Mouse (Mus musculus) hindbrain, postnatal 0 days (tissue): Measurements from ENCODE around the gene Toe1. TPM values are rescaled to one million over a fixed set of nuclear protein-coding genes. Genes with fewer than 3 reads are reported as not detected.

Source experiments
- ATAC-seq: fragments of 200-750 bp; cut with Nextera tagmentation; 2 replicates; pipeline ENCODE4 v1.8.0; 2017; ENCODE audit warnings: mild to moderate bottlenecking, moderate TSS enrichment, moderate library complexity
- DNase-seq: peaks from one replicate; pipeline ENCODE4 v3.0.0-alpha.2; 2015; ENCODE audit warnings: low spot score
- H3K27ac ChIP-seq: fragments of 300-500 bp; sonication (generic); 2 replicates; pipeline ENCODE4 v1.5.1; 2014; ENCODE audit warnings: mild to moderate bottlenecking
- H3K27me3 ChIP-seq: fragments of 300-500 bp; sonication (generic); 2 replicates; pipeline ENCODE4 v1.6.1; 2014; ENCODE audit warnings: low read length, mixed read lengths; ENCODE audit not compliant: insufficient read depth
- H3K36me3 ChIP-seq: fragments of 300-500 bp; sonication (generic); 2 replicates; pipeline ENCODE4 v1.6.1; 2014; ENCODE audit warnings: low read length, mixed read lengths; ENCODE audit not compliant: insufficient read depth
- H3K4me1 ChIP-seq: fragments of 300-500 bp; sonication (generic); 2 replicates; pipeline ENCODE4 v1.6.1; 2014; ENCODE audit warnings: antibody characterized with exemption, low read length, mixed read lengths; ENCODE audit not compliant: insufficient read depth
- H3K4me2 ChIP-seq: fragments of 300-500 bp; sonication (generic); 2 replicates; pipeline ENCODE4 v1.6.1; 2014; ENCODE audit warnings: low read depth, mild to moderate bottlenecking, low read length, moderate library complexity, mixed read lengths
- H3K4me3 ChIP-seq: fragments of 300-500 bp; sonication (generic); 2 replicates; pipeline ENCODE4 v1.5.1; 2014; ENCODE audit warnings: low read length
- H3K9ac ChIP-seq: fragments of 300-500 bp; sonication (generic); replicated peaks from 2 replicates; pipeline ENCODE4 v1.6.1; 2014; ENCODE audit warnings: mild to moderate bottlenecking, low read length, moderate library complexity, mixed read lengths
- H3K9me3 ChIP-seq: fragments of 300-500 bp; sonication (generic); 2 replicates; pipeline ENCODE4 v1.6.1; 2016; ENCODE audit warnings: low read length, mixed read lengths
- CTCF ChIP-seq: IDR thresholded peaks from 2 replicates; pipeline ENCODE4 v1.5.1; 2016; ENCODE audit warnings: antibody characterized with exemption, control low read depth, low read depth
- WGBS: fragments of 180-500 bp; shearing (Covaris S2); extraction: QIAGEN DNeasy Blood & Tissue Kit; methylation state at CpG from one replicate; pipeline ENCODE4 v1.1.7; 2014; 5-methylcytosine and 5-hydroxymethylcytosine counted together
- polyA plus RNA-seq: library from polyadenylated mRNA; unstranded; fragments of >200 nt; fragmentation: Nextera tagmentation; extraction: Ambion mirVana; gene quantifications from 2 replicates; pipeline ENCODE4 v1.2.1, GENCODE M21; 2015
- total RNA-seq: library from RNA; depleted of rRNA; stranded (reverse); fragments of >200 nt; gene quantifications from 2 replicates; pipeline ENCODE4 v1.2.3, GENCODE M21; 2014

Gene Toe1
- total and polyA plus RNA-seq, 2 experiments from 2014 or later, result 21.4 to 40.0 TPM

- Histone ChIP-seq H3K9me3 (no peaks in the 10 kb centered on the region), H3K4me3 (peak overlapping the region; percentile 40), H3K27me3 (no peaks in the 10 kb centered on the region), H3K36me3 (no peaks in the 10 kb centered on the region), H3K27ac (no peak overlapping the region), H3K4me1 (peaks cover 15% of the 10 kb centered on the region; the same call in 1 of the 2 replicates), H3K9ac (peak overlapping the region; percentile 51), H3K4me2 (peak overlapping the region; percentile 87)
- ATAC-seq (peak; percentile 74), DNase-seq (peak; percentile 62)
- peak; percentile 62 for TF ChIP-seq CTCF
- under 1% methylated on average over 51 of the region's 51 CpGs for WGBS
Observed at GRCm38 (mm10) chr4:116820902-116821693, 13.7 kb upstream of the Toe1 start.

GRCm38 (mm10) chr4:116819968-116820901 is 12.8 kb upstream of the Toe1 start:
- Histone ChIP-seq H3K27me3 (no peaks in the 10 kb centered on the region), H3K4me2 (peak overlapping the region; percentile 87), H3K9ac (peak overlapping the region; percentile 51; the same call in 1 of the 2 replicates), H3K4me1 (peaks cover 14% of the 10 kb centered on the region; the same call in 1 of the 2 replicates), H3K27ac (no peak overlapping the region), H3K4me3 (peak overlapping the region; percentile 40), H3K9me3 (no peaks in the 10 kb centered on the region), H3K36me3 (no peaks in the 10 kb centered on the region)
- DNase-seq (no peak), ATAC-seq (no peak)
- TF ChIP-seq CTCF, result no peak
- 25% methylated on average over 32 of the region's 32 CpGs for WGBS

GRCm38 (mm10) chr4:116817486-116817885 is 10.0 kb upstream of the Toe1 start:
- Histone ChIP-seq H3K36me3 (no peaks in the 10 kb centered on the region), H3K27me3 (no peaks in the 10 kb centered on the region), H3K9me3 (no peaks in the 10 kb centered on the region), H3K4me2 (no peak overlapping the region), H3K9ac (no peak overlapping the region), H3K4me1 (peaks cover 10% of the 10 kb centered on the region; the same call in 1 of the 2 replicates), H3K4me3 (no peak overlapping the region), H3K27ac (no peak overlapping the region)
- no peak; the same call in 1 of the 2 replicates for ATAC-seq
- 79% methylated on average over 6 of the region's 6 CpGs for WGBS
- TF ChIP-seq CTCF, result no peak
- DNase-seq, result no peak

- DNase-seq (no peak), ATAC-seq (no peak)
- Histone ChIP-seq H3K4me3 (no peak overlapping the region), H3K27ac (no peak overlapping the region), H3K4me2 (no peak overlapping the region), H3K27me3 (no peaks in the 10 kb centered on the region), H3K9ac (no peak overlapping the region), H3K4me1 (no peaks in the 10 kb centered on the region), H3K36me3 (no peaks in the 10 kb centered on the region), H3K9me3 (no peaks in the 10 kb centered on the region)
- no peak for TF ChIP-seq CTCF
- 87% methylated on average over 5 of the region's 5 CpGs for WGBS
Observed at GRCm38 (mm10) chr4:116815276-116815675, 7.8 kb upstream of the Toe1 start.

DNA sequence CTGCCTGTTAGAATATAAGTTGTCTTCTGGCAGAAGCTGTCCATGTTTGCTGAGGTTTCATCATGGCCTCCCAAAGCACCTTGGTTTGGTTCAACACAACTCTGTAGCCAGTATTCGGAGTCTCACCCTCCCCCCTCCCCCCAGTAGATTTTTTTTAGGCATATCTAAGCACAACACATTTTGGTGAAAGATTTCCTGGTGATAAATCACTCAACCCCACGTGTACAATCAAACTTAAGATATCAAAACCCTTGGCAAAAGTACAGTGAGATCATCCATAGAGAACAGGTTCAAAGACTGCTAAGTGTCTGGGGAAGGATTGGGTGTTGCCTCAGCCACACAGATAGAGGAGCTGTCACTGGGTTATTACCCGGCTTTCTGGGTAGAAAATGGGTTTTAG is 3.6 kb upstream of the Toe1 start:
- ATAC-seq (no peak), DNase-seq (no peak)
- TF ChIP-seq CTCF, result no peak
- WGBS, result 91% methylated on average over 3 of the region's 3 CpGs
- H3K4me3 ChIP-seq, result no peak overlapping the region
- H3K27ac ChIP-seq, result no peak overlapping the region
- no peaks in the 10 kb centered on the region for H3K36me3 ChIP-seq
- no peaks in the 10 kb centered on the region for H3K9me3 ChIP-seq
- H3K4me2 ChIP-seq, result no peak overlapping the region
- no peaks in the 10 kb centered on the region for H3K27me3 ChIP-seq
- H3K4me1 ChIP-seq, result peaks cover 8% of the 10 kb centered on the region; the same call in 1 of the 2 replicates
- H3K9ac ChIP-seq, result no peak overlapping the region

GRCm38 (mm10) chr4:116799901-116800300 is 7.5 kb downstream of the Toe1 start:
- no peak overlapping the region for H3K4me3 ChIP-seq
- peak; percentile 28 for DNase-seq
- H3K27me3 ChIP-seq, result no peaks in the 10 kb centered on the region
- H3K9ac ChIP-seq, result no peak overlapping the region
- H3K4me1 ChIP-seq, result no peaks in the 10 kb centered on the region
- 40% methylated on average over 5 of the region's 5 CpGs for WGBS
- no peak overlapping the region for H3K4me2 ChIP-seq
- H3K27ac ChIP-seq, result no peak overlapping the region
- ATAC-seq, result peak; percentile 43; the same call in 1 of the 2 replicates
- TF ChIP-seq CTCF, result peak; percentile 58
- H3K9me3 ChIP-seq, result no peaks in the 10 kb centered on the region
- peaks cover 25% of the 10 kb centered on the region for H3K36me3 ChIP-seq
